Mouse (Mus musculus) midbrain, embryonic 11.5 days (tissue): ENCODE results near the gene Plekha4. TPM values are rescaled to one million over a fixed set of nuclear protein-coding genes. Genes with fewer than 3 reads are reported as not detected.

Experiments used
- ATAC-seq: fragments of 200-750 bp; cut with Nextera tagmentation; 2 replicates; pipeline ENCODE4 v1.8.0; 2017; ENCODE audit warnings: moderate TSS enrichment, moderate library complexity; ENCODE audit not compliant: low FRiP score
- DNase-seq: peaks from one replicate; pipeline ENCODE4 v3.0.0; 2015; ENCODE audit warnings: low spot score; ENCODE audit errors: missing footprints
- H3K27ac ChIP-seq: fragments of 300-500 bp; sonication (generic); 2 replicates; pipeline ENCODE4 v1.5.1; 2014; ENCODE audit warnings: low read depth, low read length
- H3K27me3 ChIP-seq: fragments of 300-500 bp; sonication (generic); 2 replicates; pipeline ENCODE4 v1.6.1; 2014; ENCODE audit warnings: mild to moderate bottlenecking, low read length, moderate library complexity, mixed read lengths; ENCODE audit not compliant: control insufficient read depth, insufficient read depth
- H3K36me3 ChIP-seq: fragments of 300-500 bp; sonication (generic); 2 replicates; pipeline ENCODE4 v1.6.1; 2014; ENCODE audit warnings: mild to moderate bottlenecking, low read length, moderate library complexity, mixed read lengths; ENCODE audit not compliant: control insufficient read depth, insufficient read depth
- H3K4me1 ChIP-seq: fragments of 300-500 bp; sonication (generic); 2 replicates; pipeline ENCODE4 v1.6.1; 2014; ENCODE audit warnings: low read length; ENCODE audit not compliant: control insufficient read depth, insufficient read depth
- H3K4me2 ChIP-seq: fragments of 300-500 bp; sonication (generic); 2 replicates; pipeline ENCODE4 v1.6.1; 2014; ENCODE audit warnings: mild to moderate bottlenecking, moderate library complexity
- H3K4me3 ChIP-seq: fragments of 300-500 bp; sonication (generic); 2 replicates; pipeline ENCODE4 v1.5.1; 2014; ENCODE audit warnings: low read depth, low read length
- H3K9ac ChIP-seq: fragments of 300-500 bp; sonication (generic); 2 replicates; pipeline ENCODE4 v1.6.1; 2014; ENCODE audit warnings: low read length
- H3K9me3 ChIP-seq: fragments of 300-500 bp; sonication (generic); 2 replicates; pipeline ENCODE4 v1.6.1; 2016; ENCODE audit warnings: low read length; ENCODE audit not compliant: control insufficient read depth
- WGBS: fragments of 180-500 bp; shearing (Covaris S2); extraction: QIAGEN DNeasy Blood & Tissue Kit; methylation state at CpG from one replicate; pipeline ENCODE4 v1.1.7; 2014; 5-methylcytosine and 5-hydroxymethylcytosine counted together
- polyA plus RNA-seq: library from polyadenylated mRNA; unstranded; fragments of >200 nt; fragmentation: Nextera tagmentation; extraction: Ambion mirVana; gene quantifications from 2 replicates; pipeline ENCODE4 v1.2.1, GENCODE M21; 2014

The Plekha4 gene
- polyA plus RNA-seq, 1 experiment from 2014 or later: 0.26 TPM

DNA sequence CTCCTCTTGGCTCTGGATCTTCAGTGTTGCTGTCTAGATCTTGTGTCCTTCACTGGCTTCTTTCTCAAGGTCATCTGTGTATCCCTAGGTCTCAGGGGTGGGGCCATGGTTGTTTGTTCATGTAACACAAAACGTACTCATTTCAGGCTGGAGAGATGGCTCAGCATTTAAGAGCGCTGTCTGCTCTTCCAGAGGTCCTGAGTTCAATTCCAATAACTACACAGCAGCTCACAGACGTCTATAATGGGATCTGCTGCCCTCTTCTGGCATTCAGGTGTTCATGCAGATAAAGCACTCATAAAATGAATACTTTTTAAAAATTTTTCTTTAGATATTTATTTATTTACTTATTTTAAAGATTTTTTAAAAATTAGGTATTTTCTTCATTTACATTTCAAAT, 64.7 kb downstream of the Plekha4 start:
- no peaks in the 10 kb centered on the region for H3K27me3 ChIP-seq
- no peaks in the 10 kb centered on the region for H3K9me3 ChIP-seq
- peaks cover 2% of the 10 kb centered on the region; the same call in 1 of the 2 replicates for H3K4me1 ChIP-seq
- H3K36me3 ChIP-seq: no peaks in the 10 kb centered on the region
- H3K4me2 ChIP-seq: no peak overlapping the region
- H3K27ac ChIP-seq: no peak overlapping the region
- H3K4me3 ChIP-seq: no peak overlapping the region
- ATAC-seq: no peak
- H3K9ac ChIP-seq: no peak overlapping the region
- DNase-seq: no peak
- WGBS: 61% methylated on average over 3 of the region's 3 CpGs

DNA sequence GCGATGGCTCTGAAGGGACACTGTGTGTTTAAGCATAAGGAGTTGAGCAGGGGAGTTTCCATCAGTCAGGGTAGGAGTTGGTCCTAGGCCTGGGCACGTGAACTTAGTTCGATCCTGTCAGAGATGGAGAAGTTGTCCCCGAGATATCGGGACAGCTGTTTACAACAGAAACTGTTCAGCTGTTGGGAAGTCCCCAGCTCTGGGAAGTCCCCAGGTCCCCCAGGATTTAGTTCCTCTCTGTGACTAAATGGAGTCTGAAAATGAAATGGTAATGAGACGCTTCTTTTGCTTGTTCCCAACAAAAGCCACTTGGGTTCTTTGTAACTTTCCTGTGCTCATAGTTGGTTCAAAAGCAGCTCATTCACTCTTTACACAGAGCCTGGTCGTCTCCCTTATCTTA, 65.8 kb downstream of the Plekha4 start:
- H3K27ac ChIP-seq: no peak overlapping the region

DNA sequence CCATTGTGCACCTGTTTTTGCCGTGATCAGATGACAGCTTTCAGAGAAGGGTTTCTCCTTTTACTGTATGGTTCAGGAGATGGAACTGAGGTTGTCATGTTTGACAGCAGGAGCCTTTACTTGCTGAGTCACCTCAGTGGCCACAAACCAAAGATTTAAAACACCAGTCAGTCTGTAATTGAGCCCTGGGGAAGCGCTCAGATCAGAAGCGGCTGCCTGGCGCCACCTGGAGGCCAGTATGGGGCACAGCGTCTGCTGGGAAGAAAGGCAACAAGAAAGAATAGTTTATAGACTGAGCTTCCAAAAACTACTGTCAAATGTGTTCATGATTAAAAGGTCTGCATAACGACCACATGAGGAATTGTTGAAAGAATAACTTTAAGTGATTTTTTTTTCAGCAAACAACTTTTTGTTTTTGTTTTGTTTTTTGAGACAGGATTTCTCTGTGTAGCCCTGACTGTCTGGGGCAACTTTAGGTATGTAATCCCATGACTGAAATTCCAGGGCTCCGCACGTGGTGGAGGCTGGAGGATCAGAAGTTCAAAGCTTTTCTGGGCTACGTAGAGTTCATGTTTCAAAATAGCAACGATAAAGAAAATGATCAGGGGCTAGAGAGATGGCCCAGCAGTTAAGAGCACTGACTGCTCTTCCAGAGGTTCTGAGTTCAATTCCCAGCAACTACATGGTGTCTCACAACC, 67.1 kb downstream of the Plekha4 start:
- H3K27ac ChIP-seq: no peak overlapping the region
- no peak overlapping the region for H3K4me2 ChIP-seq
- no peaks in the 10 kb centered on the region for H3K36me3 ChIP-seq
- DNase-seq (peak; percentile 93), ATAC-seq (no peak)
- H3K27me3 ChIP-seq: no peaks in the 10 kb centered on the region
- no peaks in the 10 kb centered on the region for H3K9me3 ChIP-seq
- H3K4me1 ChIP-seq: peaks cover 2% of the 10 kb centered on the region; the same call in 1 of the 2 replicates
- H3K9ac ChIP-seq: no peak overlapping the region
- WGBS: 26% methylated on average over 10 of the region's 10 CpGs
- no peak overlapping the region for H3K4me3 ChIP-seq

More for the DNA sequence above, 65.8 kb downstream of the Plekha4 start:
- Histone ChIP-seq H3K4me3 (no peak overlapping the region), H3K4me2 (no peak overlapping the region), H3K9me3 (no peaks in the 10 kb centered on the region), H3K36me3 (no peaks in the 10 kb centered on the region), H3K4me1 (peaks cover 2% of the 10 kb centered on the region; the same call in 1 of the 2 replicates), H3K27me3 (no peaks in the 10 kb centered on the region), H3K9ac (no peak overlapping the region)
- ATAC-seq: no peak
- 80% methylated on average over 7 of the region's 7 CpGs for WGBS
- DNase-seq: no peak

DNA sequence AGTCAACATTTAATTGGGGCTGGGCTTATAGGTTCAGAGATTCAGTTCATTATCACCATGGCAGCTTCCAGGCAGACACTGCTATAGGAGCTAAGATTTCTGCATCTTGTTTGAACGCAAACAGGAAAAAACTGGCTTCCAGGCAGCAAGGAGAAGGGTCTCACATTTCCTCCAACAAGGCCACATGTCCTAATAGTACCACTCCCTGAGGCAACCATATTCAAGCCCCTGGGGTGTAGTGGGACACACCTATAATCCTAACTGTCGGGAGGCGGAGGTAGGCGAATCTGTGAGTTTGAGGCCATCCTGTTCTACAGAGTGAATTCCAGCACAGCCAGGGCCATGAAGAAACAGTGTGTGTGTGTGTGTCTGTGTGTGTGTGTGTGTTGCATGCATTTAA, 69.0 kb downstream of the Plekha4 start:
- Histone ChIP-seq H3K9ac (no peak overlapping the region), H3K27me3 (no peaks in the 10 kb centered on the region), H3K4me1 (no peaks in the 10 kb centered on the region), H3K9me3 (no peaks in the 10 kb centered on the region), H3K4me2 (no peak overlapping the region), H3K4me3 (no peak overlapping the region), H3K36me3 (no peaks in the 10 kb centered on the region), H3K27ac (no peak overlapping the region)
- DNase-seq (no peak), ATAC-seq (no peak)
- WGBS: 80% methylated on average over 4 of the region's 4 CpGs

DNA sequence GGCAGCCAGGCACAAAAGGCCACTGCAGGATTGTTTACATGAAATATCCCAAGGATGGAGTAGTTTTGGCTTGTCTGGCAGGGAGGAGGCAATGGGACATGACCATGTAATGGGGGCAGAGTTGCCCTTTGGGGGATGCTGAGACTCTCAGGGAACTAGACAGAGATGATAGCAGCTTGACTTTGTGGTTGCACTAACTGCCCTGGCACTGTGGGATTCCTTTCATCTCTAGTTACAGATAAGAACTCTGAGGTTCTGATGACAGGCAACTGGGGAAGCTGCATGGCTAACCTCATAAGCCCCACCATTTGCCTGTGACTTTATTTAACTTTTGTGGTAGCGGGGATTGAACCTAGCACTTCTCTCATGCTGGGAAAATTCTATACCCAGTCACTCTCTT, 70.0 kb downstream of the Plekha4 start:
- Histone ChIP-seq H3K9me3 (no peaks in the 10 kb centered on the region), H3K4me1 (no peaks in the 10 kb centered on the region), H3K9ac (no peak overlapping the region), H3K36me3 (no peaks in the 10 kb centered on the region), H3K27ac (no peak overlapping the region), H3K4me2 (no peak overlapping the region), H3K27me3 (no peaks in the 10 kb centered on the region), H3K4me3 (no peak overlapping the region)
- DNase-seq: no peak
- ATAC-seq: no peak
- WGBS: 75% methylated on average over 1 of the region's 1 CpGs

DNA sequence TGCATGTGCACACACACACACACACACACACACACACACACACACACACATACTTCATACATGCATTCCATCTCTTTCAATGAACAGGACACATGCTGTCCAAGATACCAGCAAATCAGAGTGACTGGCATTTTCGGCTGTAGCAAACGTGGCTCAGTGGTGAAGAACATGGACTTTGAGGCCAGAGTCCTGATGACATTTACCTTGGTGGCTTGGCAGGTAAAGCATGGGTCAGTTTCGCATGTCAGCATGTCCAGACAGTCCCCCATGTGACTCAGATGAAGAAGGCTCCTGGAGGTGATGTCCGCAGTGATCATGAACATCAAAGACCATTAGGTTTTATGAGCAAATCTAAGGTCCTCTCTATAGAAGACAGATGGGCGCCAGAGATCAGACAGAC, 70.9 kb downstream of the Plekha4 start:
- WGBS: 89% methylated on average over 5 of the region's 5 CpGs
- ATAC-seq: no peak

DNA sequence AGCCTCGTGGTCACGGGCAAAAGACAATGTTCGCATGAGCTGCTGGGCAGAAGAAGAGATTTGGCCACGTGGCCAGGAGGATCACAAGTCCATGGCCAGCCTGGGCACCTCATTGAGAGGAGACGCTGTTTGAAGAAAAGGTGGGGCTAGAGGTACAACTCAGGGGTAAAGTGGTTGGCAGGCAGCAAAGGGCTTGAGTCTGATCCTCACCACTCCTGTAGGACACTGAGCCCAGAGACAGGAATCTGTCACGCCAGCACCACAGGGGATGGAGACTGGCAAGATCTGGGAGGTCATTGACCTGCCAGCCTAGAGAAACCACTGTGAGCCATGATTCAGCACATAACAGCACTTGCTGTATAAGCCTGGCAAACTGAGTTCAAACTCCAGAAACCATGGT, 71.4 kb downstream of the Plekha4 start:
- Histone ChIP-seq H3K4me1 (no peaks in the 10 kb centered on the region), H3K9me3 (no peaks in the 10 kb centered on the region), H3K27me3 (no peaks in the 10 kb centered on the region), H3K4me2 (no peak overlapping the region), H3K4me3 (no peak overlapping the region), H3K36me3 (no peaks in the 10 kb centered on the region), H3K27ac (no peak overlapping the region), H3K9ac (no peak overlapping the region)
- 92% methylated on average over 6 of the region's 6 CpGs for WGBS
- ATAC-seq (no peak), DNase-seq (no peak)

More for the DNA sequence above, 70.9 kb downstream of the Plekha4 start:
- Histone ChIP-seq H3K27me3 (no peaks in the 10 kb centered on the region), H3K36me3 (no peaks in the 10 kb centered on the region), H3K4me1 (no peaks in the 10 kb centered on the region), H3K4me3 (no peak overlapping the region), H3K4me2 (no peak overlapping the region), H3K9ac (no peak overlapping the region), H3K9me3 (no peaks in the 10 kb centered on the region), H3K27ac (no peak overlapping the region)
- no peak for DNase-seq

DNA sequence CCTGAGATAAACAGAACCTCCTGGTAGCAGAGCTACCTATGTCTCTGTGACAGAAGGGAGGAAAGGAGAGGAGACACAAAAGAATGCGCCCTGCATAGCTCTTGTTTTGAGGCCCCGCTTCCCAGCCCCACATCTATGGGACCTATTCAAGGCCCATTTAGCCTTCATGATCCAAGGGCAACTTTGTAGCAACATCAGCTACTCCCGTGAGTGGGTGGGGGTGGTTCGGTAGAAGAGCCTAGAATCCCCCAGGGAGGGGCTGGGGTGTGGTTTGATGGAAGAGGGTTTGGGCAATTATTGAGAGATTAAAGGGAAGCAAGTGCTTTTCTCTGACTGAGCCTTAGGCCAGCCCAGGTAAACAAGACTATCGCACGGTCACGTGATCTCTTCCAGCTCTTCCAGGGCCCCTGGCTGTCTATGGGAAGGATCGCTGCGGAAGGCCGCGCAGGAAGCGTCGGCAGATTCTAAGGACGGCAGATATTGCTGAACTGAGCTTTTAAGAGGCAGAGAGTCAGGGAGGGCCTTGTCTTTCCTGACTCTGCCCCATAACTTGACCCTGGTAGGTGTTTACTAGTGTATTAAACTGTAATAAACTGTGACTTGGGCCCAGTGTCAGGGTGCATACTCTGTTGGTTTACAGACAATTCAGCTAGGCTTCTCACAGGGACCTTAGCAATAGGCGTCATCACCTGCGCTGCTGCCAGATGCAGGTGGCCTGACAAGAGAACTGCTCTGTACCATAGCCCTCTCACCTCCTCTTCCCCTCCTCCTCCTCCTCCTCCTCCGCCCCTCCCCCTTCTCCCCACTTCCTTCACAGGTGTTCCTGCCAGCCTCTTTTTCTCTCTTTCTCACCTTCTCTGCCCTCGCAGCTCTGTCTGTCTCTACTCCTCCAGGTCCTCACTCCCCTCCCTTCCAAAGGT, 73.1 kb downstream of the Plekha4 start:
- H3K4me1 ChIP-seq: no peaks in the 10 kb centered on the region
- no peaks in the 10 kb centered on the region for H3K27me3 ChIP-seq
- no peak overlapping the region for H3K27ac ChIP-seq
- ATAC-seq (no peak), DNase-seq (no peak)
- H3K36me3 ChIP-seq: no peaks in the 10 kb centered on the region
- no peak overlapping the region for H3K9ac ChIP-seq
- H3K4me3 ChIP-seq: no peak overlapping the region
- H3K9me3 ChIP-seq: no peaks in the 10 kb centered on the region
- no peak overlapping the region for H3K4me2 ChIP-seq
- 55% methylated on average over 18 of the region's 18 CpGs for WGBS
